In genomic region chr10:128728059-128728458, GRCm38 (mm10) we compare ENCODE assay signal across 19 mouse cellular contexts. TPM values are rescaled to one million over a fixed set of nuclear protein-coding genes. Genes with fewer than 3 reads are reported as not detected.
"Had no signal": no experiment of that assay in that cellular context is flagged by ENCODE, and none has a peak within 500 bp of the region (broad histone marks: within the 10 kb centered on the region; RNA-seq: fewer than 3 reads in every experiment).

No protein-coding gene starts in this region.

- DNase-seq: left cerebral cortex, postnatal 4 days; liver; liver, embryonic 13.5 days; liver, postnatal 0 days; lung, adult 18-20 months; lung, adult 2 months; lung, embryonic 14.5 days; lung, postnatal 10 days; lung, postnatal 14 days; lung, postnatal 36 days; lung, postnatal 4 days; midbrain, embryonic 14.5 days had no signal

- ATAC-seq: liver, embryonic 12.5 days; liver, postnatal 0 days; lung, postnatal 0 days; midbrain, embryonic 13.5 days; midbrain, embryonic 15.5 days; midbrain, embryonic 16.5 days had no signal

RNA-seq across cellular contexts. Expression of gene Pmel, which starts 24.1 kb away (rescaled TPM):
- total RNA-seq: megakaryocyte-erythroid progenitor cell, adult 5-6 weeks; monocyte, adult 5-6 weeks had no signal
